Mouse (Mus musculus): ENCODE results near the gene Platr17. TPM values are rescaled to one million over a fixed set of nuclear protein-coding genes. Genes with fewer than 3 reads are reported as not detected.
A peak's percentile ranks its signal among the peaks of the same experiment; 100 is the strongest.
"Not testable (repeated sequence)": the region's sequence is repeated elsewhere in the genome, so short reads cannot be mapped to it uniquely, and the experiment has no call there.

The Platr17 gene
- polyA plus RNA-seq, 1 experiment = 0.47 TPM

DNA sequence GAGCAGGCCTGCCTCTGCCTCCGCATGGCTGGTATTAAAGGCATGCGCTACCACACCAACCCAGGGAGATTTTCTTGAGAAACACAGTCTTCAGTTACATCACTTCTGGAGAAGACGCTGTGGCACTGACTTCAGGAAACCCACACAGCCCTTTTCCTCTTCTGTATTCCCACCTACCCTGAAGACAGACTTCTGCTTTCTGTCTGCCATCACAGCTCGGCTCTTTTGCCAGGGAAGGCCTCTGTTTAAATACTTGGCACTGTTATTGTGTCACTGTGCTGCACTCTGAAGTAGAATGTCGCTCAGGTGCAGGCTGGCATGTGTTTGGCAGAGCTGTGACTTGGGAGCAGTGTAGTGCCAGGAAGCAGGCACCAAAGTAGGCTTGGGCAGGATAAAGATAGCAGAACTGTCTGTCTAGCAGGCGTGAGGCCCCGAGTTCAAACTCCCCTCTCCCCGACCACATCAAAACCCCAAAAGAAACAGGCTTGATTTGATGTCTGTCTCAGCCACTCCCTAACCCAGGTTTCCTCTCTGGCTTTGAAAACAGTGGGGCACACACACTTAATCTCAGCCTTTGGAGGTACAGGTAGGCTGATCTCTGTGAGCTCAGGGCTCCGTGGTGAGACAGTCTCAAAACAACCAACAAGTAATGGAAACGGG lies 42.6 kb downstream of the Platr17 start:
- Histone ChIP-seq H3K27ac (ENCODE audit: insufficient read depth, low read length) (peak overlapping the region; percentile 78), H3K4me3 (ENCODE audit: extremely low read depth, insufficient read depth, insufficient read length) (no peak overlapping the region), H3K36me3 (ENCODE audit: control insufficient read depth, insufficient read depth, low read length) (peaks cover 21% of the 10 kb centered on the region), H3K27me3 (ENCODE audit: control insufficient read depth, insufficient read depth, low read length) (no peaks in the 10 kb centered on the region), H3K4me1 (ENCODE audit: control insufficient read depth, insufficient read depth, insufficient read length) (peaks cover 17% of the 10 kb centered on the region)
- TF ChIP-seq POLR2A (IDR thresholded peaks at IDR 0.05; ENCODE audit: low read depth, low read length) = no peak
- TF ChIP-seq CTCF (IDR thresholded peaks at IDR 0.05; ENCODE audit: extremely low read depth, insufficient read depth, insufficient read length, insufficient replicate concordance) = no peak
- peak in 1 of 2 experiments; percentile 39 for DNase-seq (ENCODE audit: low read depth in 1 of 2, low spot score in 2 of 2)
- 36% methylated on average over 10 of the region's 10 CpGs for WGBS

DNA sequence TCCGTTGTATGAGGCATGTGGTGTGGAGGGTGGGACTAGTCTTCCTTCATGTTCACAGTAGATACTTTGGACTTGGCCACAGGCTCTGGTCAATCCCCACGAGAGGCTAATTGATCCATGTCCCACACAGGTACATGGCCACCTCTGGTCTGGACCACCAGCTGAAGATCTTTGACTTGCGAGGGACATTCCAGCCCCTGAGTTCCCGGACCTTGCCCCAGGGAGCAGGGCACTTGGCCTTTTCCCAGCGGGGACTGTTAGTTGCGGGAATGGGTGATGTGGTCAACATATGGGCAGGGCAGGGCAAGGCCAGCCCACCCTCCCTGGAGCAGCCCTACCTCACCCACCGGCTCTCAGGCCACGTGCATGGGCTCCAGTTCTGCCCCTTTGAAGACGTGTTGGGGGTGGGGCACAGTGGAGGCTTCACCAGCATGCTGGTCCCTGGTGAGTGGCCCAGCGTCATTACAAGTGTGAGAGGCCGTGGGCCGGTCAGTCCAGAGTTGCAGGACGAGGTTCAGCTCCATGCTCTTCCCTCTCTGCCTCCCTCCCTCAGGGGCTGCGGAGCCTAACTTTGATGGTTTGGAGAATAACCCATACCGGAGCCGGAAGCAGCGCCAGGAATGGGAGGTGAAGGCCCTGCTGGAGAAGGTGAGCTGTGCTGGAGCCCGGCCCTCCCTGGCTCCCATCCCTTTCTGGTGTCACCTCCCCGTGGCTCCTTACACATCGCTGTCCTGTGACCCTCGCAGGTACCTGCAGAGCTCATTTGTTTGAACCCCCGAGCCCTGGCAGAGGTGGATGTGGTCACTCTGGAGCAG lies 43.4 kb downstream of the Platr17 start:
- Histone ChIP-seq H3K36me3 (ENCODE audit: control insufficient read depth, insufficient read depth, low read length) (peaks cover 27% of the 10 kb centered on the region), H3K27ac (ENCODE audit: insufficient read depth, low read length) (peak overlapping the region; percentile 78), H3K27me3 (ENCODE audit: control insufficient read depth, insufficient read depth, low read length) (no peaks in the 10 kb centered on the region), H3K4me3 (ENCODE audit: extremely low read depth, insufficient read depth, insufficient read length) (no peak overlapping the region), H3K4me1 (ENCODE audit: control insufficient read depth, insufficient read depth, insufficient read length) (peaks cover 21% of the 10 kb centered on the region)
- TF ChIP-seq POLR2A (IDR thresholded peaks at IDR 0.05; ENCODE audit: low read depth, low read length) (no peak), CTCF (IDR thresholded peaks at IDR 0.05; ENCODE audit: extremely low read depth, insufficient read depth, insufficient read length, insufficient replicate concordance) (no peak)
- no peak for DNase-seq (ENCODE audit: low read depth in 1 of 2, low spot score in 2 of 2)
- 86% methylated on average over 22 of the region's 22 CpGs for WGBS

GRCm38 (mm10) chr17:33948905-33949537 lies 44.1 kb downstream of the Platr17 start:
- Histone ChIP-seq H3K36me3 (ENCODE audit: control insufficient read depth, insufficient read depth, low read length) (peaks cover 26% of the 10 kb centered on the region), H3K4me3 (ENCODE audit: extremely low read depth, insufficient read depth, insufficient read length) (no peak overlapping the region), H3K27ac (ENCODE audit: insufficient read depth, low read length) (peak overlapping the region; percentile 9; the same call in 1 of the 2 replicates), H3K4me1 (ENCODE audit: control insufficient read depth, insufficient read depth, insufficient read length) (peaks cover 21% of the 10 kb centered on the region), H3K27me3 (ENCODE audit: control insufficient read depth, insufficient read depth, low read length) (no peaks in the 10 kb centered on the region)
- WGBS = 92% methylated on average over 19 of the region's 19 CpGs
- no peak for DNase-seq (ENCODE audit: low read depth in 1 of 2, low spot score in 2 of 2)
- TF ChIP-seq CTCF (IDR thresholded peaks at IDR 0.05; ENCODE audit: extremely low read depth, insufficient read depth, insufficient read length, insufficient replicate concordance) = no peak
- TF ChIP-seq POLR2A (IDR thresholded peaks at IDR 0.05; ENCODE audit: low read depth, low read length) = no peak

DNA sequence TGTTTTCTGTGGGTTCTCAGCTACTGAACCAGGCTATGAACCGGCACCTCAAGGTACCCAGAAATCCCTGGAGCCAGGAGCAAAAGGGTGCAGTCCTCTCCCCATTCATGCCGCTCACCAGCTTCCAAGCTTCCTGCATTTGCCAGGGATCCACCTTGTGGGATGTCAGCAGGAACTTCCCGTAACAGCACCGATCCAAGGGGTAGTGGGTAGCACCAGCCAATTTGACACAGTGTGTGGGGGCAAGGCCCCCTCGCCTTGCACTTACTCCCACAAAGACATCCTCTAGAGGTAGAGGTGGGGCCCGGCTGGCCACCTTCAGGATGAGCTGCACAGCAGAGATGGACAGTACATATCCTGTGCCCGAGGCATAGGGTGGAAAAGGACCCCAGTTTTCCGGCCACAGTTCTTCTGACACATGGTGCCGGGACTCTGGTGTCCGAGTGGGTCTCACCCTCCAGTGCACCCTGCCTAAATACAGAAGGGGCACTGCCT lies 45.2 kb downstream of the Platr17 start:
- no peak for DNase-seq (ENCODE audit: low read depth in 1 of 2, low spot score in 2 of 2)
- peak overlapping the region; percentile 73; the same call in 1 of the 2 replicates for H3K4me3 ChIP-seq (ENCODE audit: extremely low read depth, insufficient read depth, insufficient read length)
- peaks cover 18% of the 10 kb centered on the region for H3K36me3 ChIP-seq (ENCODE audit: control insufficient read depth, insufficient read depth, low read length)
- no peak for TF ChIP-seq CTCF (IDR thresholded peaks at IDR 0.05; ENCODE audit: extremely low read depth, insufficient read depth, insufficient read length, insufficient replicate concordance)
- no peak for TF ChIP-seq POLR2A (IDR thresholded peaks at IDR 0.05; ENCODE audit: low read depth, low read length)
- no peaks in the 10 kb centered on the region for H3K27me3 ChIP-seq (ENCODE audit: control insufficient read depth, insufficient read depth, low read length)
- H3K27ac ChIP-seq (ENCODE audit: insufficient read depth, low read length) = peak overlapping the region; percentile 91; the same call in 1 of the 2 replicates
- WGBS = 83% methylated on average over 10 of the region's 10 CpGs
- peaks cover 21% of the 10 kb centered on the region for H3K4me1 ChIP-seq (ENCODE audit: control insufficient read depth, insufficient read depth, insufficient read length)

- peak within 1 kb of the TSS; percentile 73 for H3K4me3 ChIP-seq (ENCODE audit: extremely low read depth, insufficient read depth, insufficient read length)
- H3K27ac ChIP-seq (ENCODE audit: insufficient read depth, low read length) = peak within 1 kb of the TSS; percentile 91
- DNase-seq (ENCODE audit: low read depth in 1 of 2, low spot score in 2 of 2) = peak; percentile 47 to 77
- peaks cover 21% of the 10 kb centered on the region for H3K4me1 ChIP-seq (ENCODE audit: control insufficient read depth, insufficient read depth, insufficient read length)
- peaks cover 18% of the 10 kb centered on the region for H3K36me3 ChIP-seq (ENCODE audit: control insufficient read depth, insufficient read depth, low read length)
- TF ChIP-seq POLR2A (IDR thresholded peaks at IDR 0.05; ENCODE audit: low read depth, low read length) (peak; percentile 88), CTCF (IDR thresholded peaks at IDR 0.05; ENCODE audit: extremely low read depth, insufficient read depth, insufficient read length, insufficient replicate concordance) (no peak)
- 1% methylated on average over 45 of the region's 45 CpGs for WGBS
- H3K27me3 ChIP-seq (ENCODE audit: control insufficient read depth, insufficient read depth, low read length) = no peaks in the 10 kb centered on the region
These were observed 46.3 kb downstream of the Platr17 start, which contains the start of gene B3galt4 for GRCm38 (mm10) chr17:33951021-33951946. Gene B3galt4, minus strand, starts transcription at chr17:33951488.

DNA sequence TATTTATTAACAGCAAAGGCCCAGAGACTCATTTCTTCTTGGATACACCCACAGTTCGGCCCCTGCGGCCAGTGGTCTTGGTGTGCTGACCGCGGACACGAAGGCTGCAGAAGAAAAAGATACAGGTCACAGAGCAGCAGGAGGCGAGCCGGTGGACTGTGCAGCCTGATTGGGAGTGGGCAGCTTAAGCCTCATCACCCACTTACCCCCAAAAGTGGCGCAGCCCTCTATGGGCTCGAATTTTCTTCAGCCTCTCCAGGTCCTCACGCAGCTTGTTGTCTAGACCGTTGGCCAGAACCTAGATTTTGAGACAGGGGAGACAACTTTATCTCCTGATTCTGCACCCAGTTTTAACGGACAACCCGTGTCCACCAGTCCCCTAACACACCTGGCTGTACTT lies 47.1 kb downstream of the Platr17 start:
- WGBS = 82% methylated on average over 13 of the region's 13 CpGs
- H3K27ac ChIP-seq (ENCODE audit: insufficient read depth, low read length); H3K4me3 ChIP-seq (ENCODE audit: extremely low read depth, insufficient read depth, insufficient read length); DNase-seq (ENCODE audit: low read depth in 1 of 2, low spot score in 2 of 2); H3K27me3 ChIP-seq (ENCODE audit: control insufficient read depth, insufficient read depth, low read length): not testable (repeated sequence)
- peaks cover 21% of the 10 kb centered on the region for H3K4me1 ChIP-seq (ENCODE audit: control insufficient read depth, insufficient read depth, insufficient read length)
- peaks cover 18% of the 10 kb centered on the region for H3K36me3 ChIP-seq (ENCODE audit: control insufficient read depth, insufficient read depth, low read length)
